Mouse (Mus musculus) hindlimb bud, embryonic 11.5 days (tissue): ENCODE measurements around the gene Mag.

Experiments
- DNase-seq: peaks from one replicate; pipeline ENCODE4 v3.0.0-alpha.2; 2012; ENCODE audit warnings: low read depth, low spot score; ENCODE audit errors: extremely low spot score

The Mag gene

GRCm38 (mm10) chr7:30880176-30880575 is 34.5 kb downstream of the Mag start, which contains the start of gene Cd22:
Gene Cd22 (minus strand): TSS chr7:30880342.
- DNase-seq: no peak

- DNase-seq: no peak
Measured at GRCm38 (mm10) chr7:30878950-30879349, 35.7 kb downstream of the Mag start.

- peak; percentile 28 for DNase-seq
Measured at GRCm38 (mm10) chr7:30873083-30873482, 41.6 kb downstream of the Mag start.

- no peak for DNase-seq
Measured at GRCm38 (mm10) chr7:30863386-30863785, 51.3 kb downstream of the Mag start.

GRCm38 (mm10) chr7:30861464-30861863 is 53.2 kb downstream of the Mag start, which contains the start of gene Ffar1:
Gene Ffar1 (minus strand): TSS chr7:30861564.
- DNase-seq: no peak

GRCm38 (mm10) chr7:30859635-30860402 is 54.9 kb downstream of the Mag start:
- peak; percentile 14 for DNase-seq

GRCm38 (mm10) chr7:30859290-30859634 is 55.4 kb downstream of the Mag start:
- DNase-seq: peak; percentile 46

GRCm38 (mm10) chr7:30857746-30858145 is 56.9 kb downstream of the Mag start:
- no peak for DNase-seq

- DNase-seq: no peak
Measured at GRCm38 (mm10) chr7:30856078-30856477, 58.6 kb downstream of the Mag start, which contains the start of gene Ffar3. Gene Ffar3 (minus strand): TSS chr7:30856178.

GRCm38 (mm10) chr7:30851421-30851820 is 63.3 kb downstream of the Mag start:
- DNase-seq: no peak
